Mouse (Mus musculus) embryonic facial prominence, embryonic 14.5 days (tissue): ENCODE measurements around the gene Rexo1. TPM values are rescaled to one million over a fixed set of nuclear protein-coding genes. Genes with fewer than 3 reads are reported as not detected.

ENCODE experiments used
- ATAC-seq: fragments of 200-750 bp; cut with Nextera tagmentation; 2 replicates; pipeline ENCODE4 v1.8.0; 2017; ENCODE audit warnings: low read depth, moderate number of reproducible peaks, moderate TSS enrichment
- DNase-seq: peaks from one replicate; pipeline ENCODE4 v3.0.0-alpha.2; 2015; ENCODE audit warnings: low spot score
- H3K27ac ChIP-seq: fragments of 300-500 bp; sonication (generic); replicated peaks from 2 replicates; pipeline ENCODE4 v1.5.1; 2014; ENCODE audit warnings: low read depth, mild to moderate bottlenecking, low read length, moderate library complexity
- H3K27me3 ChIP-seq: fragments of 300-500 bp; sonication (generic); replicated peaks from 2 replicates; pipeline ENCODE4 v1.6.1; 2014; ENCODE audit warnings: low read length; ENCODE audit not compliant: control insufficient read depth, insufficient read depth
- H3K36me3 ChIP-seq: fragments of 300-500 bp; sonication (generic); 2 replicates; pipeline ENCODE4 v1.6.1; 2014; ENCODE audit warnings: low read length, mixed read lengths; ENCODE audit not compliant: control insufficient read depth, insufficient read depth
- H3K4me1 ChIP-seq: fragments of 300-500 bp; sonication (generic); 2 replicates; pipeline ENCODE4 v1.6.1; 2014; ENCODE audit warnings: antibody characterized with exemption, low read length; ENCODE audit not compliant: control insufficient read depth, insufficient read depth
- H3K4me2 ChIP-seq: fragments of 300-500 bp; sonication (generic); 2 replicates; pipeline ENCODE4 v1.6.1; 2014; ENCODE audit warnings: low read depth, mild to moderate bottlenecking, low read length, moderate library complexity, mixed read lengths
- H3K4me3 ChIP-seq: fragments of 300-500 bp; sonication (generic); 2 replicates; pipeline ENCODE4 v1.5.1; 2014; ENCODE audit warnings: low read depth, mild to moderate bottlenecking, low read length
- H3K9ac ChIP-seq: fragments of 300-500 bp; sonication (generic); 2 replicates; pipeline ENCODE4 v1.6.1; 2014; ENCODE audit warnings: low read depth, mild to moderate bottlenecking, low read length, moderate library complexity, mixed read lengths
- H3K9me3 ChIP-seq: fragments of 300-500 bp; sonication (generic); 2 replicates; pipeline ENCODE4 v1.6.1; 2016; ENCODE audit warnings: low read length; ENCODE audit not compliant: control insufficient read depth
- WGBS: fragments of 180-500 bp; shearing (Covaris S2); extraction: QIAGEN DNeasy Blood & Tissue Kit; methylation state at CpG from one replicate; pipeline ENCODE4 v1.1.7; 2014; 5-methylcytosine and 5-hydroxymethylcytosine counted together
- polyA plus RNA-seq: library from polyadenylated mRNA; unstranded; fragments of >200 nt; fragmentation: Nextera tagmentation; extraction: Ambion mirVana; gene quantifications from 2 replicates; pipeline ENCODE4 v1.2.1, GENCODE M21; 2014

Gene Rexo1
- polyA plus RNA-seq, 1 experiment from 2014 or later = 22.6 TPM

- H3K9me3 ChIP-seq = no peaks in the 10 kb centered on the region
- H3K36me3 ChIP-seq = peaks cover 19% of the 10 kb centered on the region
- no peaks in the 10 kb centered on the region for H3K4me1 ChIP-seq
- no peak for ATAC-seq
- no peak overlapping the region for H3K27ac ChIP-seq
- no peak overlapping the region for H3K4me2 ChIP-seq
- 48% methylated on average over 5 of the region's 5 CpGs for WGBS
- H3K27me3 ChIP-seq = peaks cover 34% of the 10 kb centered on the region
- DNase-seq = peak; percentile 30
- no peak overlapping the region for H3K4me3 ChIP-seq
- no peak overlapping the region for H3K9ac ChIP-seq
These were observed 23.2 kb downstream of the Rexo1 start for GRCm38 (mm10) chr10:80538180-80538579.

GRCm38 (mm10) chr10:80535711-80536110 is 25.6 kb downstream of the Rexo1 start:
- DNase-seq (no peak), ATAC-seq (no peak)
- 9% methylated on average over 13 of the region's 13 CpGs for WGBS
- Histone ChIP-seq H3K27ac (no peak overlapping the region), H3K9ac (no peak overlapping the region), H3K9me3 (no peaks in the 10 kb centered on the region), H3K4me2 (peak overlapping the region; percentile 16; the same call in 1 of the 2 replicates), H3K27me3 (peaks cover 34% of the 10 kb centered on the region), H3K36me3 (no peaks in the 10 kb centered on the region), H3K4me3 (0 out of 2 replicates have a peak overlapping the region, but pooled peaks have one; percentile 6), H3K4me1 (no peaks in the 10 kb centered on the region)

- WGBS = 12% methylated on average over 14 of the region's 14 CpGs
- Histone ChIP-seq H3K27me3 (peaks cover 34% of the 10 kb centered on the region), H3K27ac (no peak overlapping the region), H3K4me3 (0 out of 2 replicates have a peak overlapping the region, but pooled peaks have one; percentile 6), H3K9ac (no peak overlapping the region), H3K4me2 (peak overlapping the region; percentile 16; the same call in 1 of the 2 replicates), H3K9me3 (no peaks in the 10 kb centered on the region), H3K36me3 (no peaks in the 10 kb centered on the region), H3K4me1 (no peaks in the 10 kb centered on the region)
- DNase-seq (no peak), ATAC-seq (no peak)
These were observed 26.3 kb downstream of the Rexo1 start for GRCm38 (mm10) chr10:80535071-80535470.

- no peak for DNase-seq
- 17% methylated on average over 7 of the region's 7 CpGs for WGBS
These were observed 27.7 kb downstream of the Rexo1 start for GRCm38 (mm10) chr10:80533704-80534103.

GRCm38 (mm10) chr10:80532783-80533182 is 28.6 kb downstream of the Rexo1 start:
- Histone ChIP-seq H3K36me3 (no peaks in the 10 kb centered on the region), H3K4me3 (no peak overlapping the region), H3K9me3 (no peaks in the 10 kb centered on the region), H3K27me3 (peaks cover 23% of the 10 kb centered on the region), H3K4me2 (no peak overlapping the region), H3K4me1 (no peaks in the 10 kb centered on the region), H3K27ac (no peak overlapping the region), H3K9ac (no peak overlapping the region)
- no peak for DNase-seq
- 82% methylated on average over 11 of the region's 11 CpGs for WGBS
- ATAC-seq = no peak

More at GRCm38 (mm10) chr10:80533704-80534103, 27.7 kb downstream of the Rexo1 start:
- H3K9ac ChIP-seq = no peak overlapping the region
- ATAC-seq = no peak
- no peak overlapping the region for H3K4me3 ChIP-seq
- no peaks in the 10 kb centered on the region for H3K9me3 ChIP-seq
- no peaks in the 10 kb centered on the region for H3K4me1 ChIP-seq
- peaks cover 30% of the 10 kb centered on the region for H3K27me3 ChIP-seq
- H3K27ac ChIP-seq = no peak overlapping the region
- H3K4me2 ChIP-seq = no peak overlapping the region
- H3K36me3 ChIP-seq = no peaks in the 10 kb centered on the region

GRCm38 (mm10) chr10:80526172-80526571 is 35.2 kb downstream of the Rexo1 start:
- Histone ChIP-seq H3K27me3 (no peaks in the 10 kb centered on the region), H3K36me3 (no peaks in the 10 kb centered on the region), H3K9ac (no peak overlapping the region), H3K9me3 (no peaks in the 10 kb centered on the region), H3K4me1 (no peaks in the 10 kb centered on the region), H3K4me3 (no peak overlapping the region), H3K27ac (no peak overlapping the region), H3K4me2 (0 out of 2 replicates have a peak overlapping the region, but pooled peaks have one; percentile 15)
- ATAC-seq = peak; percentile 88
- peak; percentile 53 for DNase-seq
- WGBS = 25% methylated on average over 9 of the region's 9 CpGs

GRCm38 (mm10) chr10:80523299-80523698 is 38.1 kb downstream of the Rexo1 start:
- 91% methylated on average over 7 of the region's 7 CpGs for WGBS
- no peak for DNase-seq
- H3K27ac ChIP-seq = no peak overlapping the region
- no peak overlapping the region for H3K9ac ChIP-seq
- no peaks in the 10 kb centered on the region for H3K9me3 ChIP-seq
- H3K36me3 ChIP-seq = no peaks in the 10 kb centered on the region
- ATAC-seq = no peak
- no peak overlapping the region for H3K4me2 ChIP-seq
- H3K4me1 ChIP-seq = no peaks in the 10 kb centered on the region
- H3K4me3 ChIP-seq = no peak overlapping the region
- H3K27me3 ChIP-seq = no peaks in the 10 kb centered on the region

GRCm38 (mm10) chr10:80519287-80519686 is 42.1 kb downstream of the Rexo1 start:
- 71% methylated on average over 2 of the region's 2 CpGs for WGBS
- ATAC-seq = no peak
- H3K9ac ChIP-seq = no peak overlapping the region

GRCm38 (mm10) chr10:80513739-80514138 is 47.6 kb downstream of the Rexo1 start:
- Histone ChIP-seq H3K4me1 (no peaks in the 10 kb centered on the region), H3K9ac (peak overlapping the region; percentile 28), H3K4me2 (peak overlapping the region; percentile 32; the same call in 1 of the 2 replicates), H3K27me3 (peaks cover 42% of the 10 kb centered on the region), H3K4me3 (no peak overlapping the region), H3K9me3 (no peaks in the 10 kb centered on the region), H3K27ac (no peak overlapping the region), H3K36me3 (no peaks in the 10 kb centered on the region)
- DNase-seq = no peak
- WGBS = 11% methylated on average over 19 of the region's 19 CpGs
- no peak for ATAC-seq

More at GRCm38 (mm10) chr10:80519287-80519686, 42.1 kb downstream of the Rexo1 start:
- H3K9me3 ChIP-seq = no peaks in the 10 kb centered on the region
- no peak overlapping the region for H3K4me2 ChIP-seq
- no peak overlapping the region for H3K27ac ChIP-seq
- no peaks in the 10 kb centered on the region for H3K36me3 ChIP-seq
- no peak for DNase-seq
- H3K27me3 ChIP-seq = peaks cover 13% of the 10 kb centered on the region
- H3K4me3 ChIP-seq = no peak overlapping the region
- H3K4me1 ChIP-seq = no peaks in the 10 kb centered on the region
